ENCODE assay signal across 11 mouse cellular contexts in genomic region chr3:32537556-32537955, GRCm38 (mm10). TPM values are rescaled to one million over a fixed set of nuclear protein-coding genes. Genes with fewer than 3 reads are reported as not detected.
A peak's percentile ranks its signal among the peaks of the same experiment; 100 is the strongest.
DNase-seq lines count a peak whose midpoint lies in the region; ATAC-seq and TF ChIP-seq lines count a peak whose summit lies in the region.
"Had no signal": no experiment of that assay in that cellular context is flagged by ENCODE, and none has a peak within 500 bp of the region (broad histone marks: within the 10 kb centered on the region; RNA-seq: fewer than 3 reads in every experiment).

No protein-coding gene starts in this region.

- intact Hi-C loops in left cerebral cortex, postnatal 36 days (cut with DNase I): no loop called here

- WGBS in kidney, adult 2 months: 22% methylated on average over 1 of the region's 1 CpGs
- 83% methylated on average over 1 of the region's 1 CpGs for WGBS in kidney, embryonic 15.5 days
- WGBS in thymus, adult 2 months: 90% methylated on average over 1 of the region's 1 CpGs

- H3K36me3 ChIP-seq in kidney, adult 2 months (ENCODE audit: control insufficient read depth, insufficient read depth, low read length): peaks cover 14% of the 10 kb centered on the region
- H3K36me3 ChIP-seq in kidney, embryonic 15.5 days: peaks cover 72% of the 10 kb centered on the region
- no peaks in the 10 kb centered on the region for H3K36me3 ChIP-seq in thymus, adult 2 months (ENCODE audit: control insufficient read depth, insufficient read depth, low read length)

- H3K9me3 ChIP-seq in kidney, embryonic 15.5 days (replicated peaks): no peaks in the 10 kb centered on the region
- H3K9me3 ChIP-seq: G1E; megakaryocyte, embryonic 14.5 days had no signal

- DNase-seq in kidney, adult 2 months: peak; percentile 97
- peak; percentile 26 to 34 for DNase-seq in cerebellum, postnatal 14 days
- peak; percentile 79 to 91 for DNase-seq in kidney, adult 8-10 months
- DNase-seq in left cerebral cortex, postnatal 36 days (ENCODE audit: low spot score in 2 of 2): peak; percentile 10 to 23
- DNase-seq in spleen, postnatal 4 days (ENCODE audit: low spot score in 2 of 2): no peak
- DNase-seq in thymus, adult 2 months: no peak

- TF ChIP-seq CTCF in kidney, adult 2 months (conservative IDR thresholded peaks at IDR 0.05; ENCODE audit: insufficient read depth, insufficient read length, low read depth, low read length): no peak
- no peak for TF ChIP-seq CTCF in thymus, adult 2 months (IDR thresholded peaks at IDR 0.05; ENCODE audit: borderline replicate concordance, control insufficient read depth, extremely low read depth, insufficient read depth, low read length, poor library complexity)

- H3K4me3 ChIP-seq in kidney, adult 2 months (ENCODE audit: insufficient read depth, low read depth, low read length): no peak overlapping the region
- no peak overlapping the region for H3K4me3 ChIP-seq in kidney, embryonic 15.5 days (replicated peaks)
- H3K4me3 ChIP-seq in thymus, adult 2 months (ENCODE audit: control insufficient read depth, insufficient read depth, low read length): no peak overlapping the region
- H3K4me3 ChIP-seq: erythroblast, embryonic 14.5 days; megakaryocyte, embryonic 14.5 days had no signal

- ATAC-seq in kidney, embryonic 15.5 days (replicated peaks; ENCODE audit: low FRiP score): no peak
- ATAC-seq in activated CD4-positive, CD25-positive, alpha-beta regulatory T cell, adult 4 months: no peak

- H3K4me1 ChIP-seq in kidney, adult 2 months (ENCODE audit: control insufficient read depth, insufficient read depth, low read length): peaks cover 14% of the 10 kb centered on the region
- no peaks in the 10 kb centered on the region for H3K4me1 ChIP-seq in kidney, embryonic 15.5 days
- no peaks in the 10 kb centered on the region for H3K4me1 ChIP-seq in thymus, adult 2 months (replicated peaks; ENCODE audit: control insufficient read depth, insufficient read depth, low read length)

- H3K9ac ChIP-seq in kidney, embryonic 15.5 days: no peak overlapping the region

- peak overlapping the region; percentile 69 for H3K27ac ChIP-seq in kidney, adult 2 months (ENCODE audit: insufficient read depth, low read depth, low read length)
- H3K27ac ChIP-seq in kidney, embryonic 15.5 days: no peak overlapping the region
- no peak overlapping the region for H3K27ac ChIP-seq in thymus, adult 2 months (ENCODE audit: control insufficient read depth, insufficient read depth, low read length)

- no peaks in the 10 kb centered on the region for H3K27me3 ChIP-seq in kidney, adult 2 months (replicated peaks; ENCODE audit: control insufficient read depth, insufficient read depth, low read length)
- no peaks in the 10 kb centered on the region for H3K27me3 ChIP-seq in kidney, embryonic 15.5 days
- H3K27me3 ChIP-seq in thymus, adult 2 months (ENCODE audit: control insufficient read depth, insufficient read depth, low read length): no peaks in the 10 kb centered on the region
- H3K27me3 ChIP-seq: megakaryocyte, embryonic 14.5 days had no signal

- H3K4me2 ChIP-seq in kidney, embryonic 15.5 days: no peak overlapping the region

- no peak for TF ChIP-seq POLR2A in kidney, adult 2 months (IDR thresholded peaks at IDR 0.05; ENCODE audit: low read depth, low read length)
- no peak for TF ChIP-seq POLR2A in thymus, adult 2 months (IDR thresholded peaks at IDR 0.05; ENCODE audit: control insufficient read depth, extremely low read depth, insufficient read depth, low read length, poor library complexity)

RNA-seq across cellular contexts. Expression of gene Mfn1, which starts 8.3 kb away (rescaled TPM):
- polyA plus RNA-seq in kidney, adult 2 months (2012; rRNA removed): 19.9 and 26.4 TPM in 2 replicates
- polyA plus RNA-seq in kidney, embryonic 15.5 days (2015; fragmentation: Nextera tagmentation; extraction: Ambion mirVana): 32.3 and 33.4 TPM in 2 replicates
- total RNA-seq in left cerebral cortex, postnatal 36 days (2021): 100 to 1,000 TPM in 1 of 2 experiments, 10 to 100 TPM in 1; 96.7 to 124 TPM
- 1 to 10 TPM; 6.1 to 9.9 TPM for polyA plus RNA-seq in activated CD4-positive, CD25-positive, alpha-beta regulatory T cell, adult 4 months (2017; shearing (Covaris generic))
- 7.2 and 9.6 TPM in 2 replicates for polyA plus RNA-seq in thymus, adult 2 months (2012; rRNA removed)

RNA-seq across cellular contexts. Expression of gene Zfp639, which starts 27.5 kb away (rescaled TPM):
- 19.6 and 20.2 TPM in 2 replicates for polyA plus RNA-seq in kidney, adult 2 months (2012; rRNA removed)
- polyA plus RNA-seq in kidney, embryonic 15.5 days (2015; fragmentation: Nextera tagmentation; extraction: Ambion mirVana): 32.8 and 36.1 TPM in 2 replicates
- 10 to 100 TPM; 33.1 to 39.1 TPM for total RNA-seq in left cerebral cortex, postnatal 36 days (2021)
- polyA plus RNA-seq in activated CD4-positive, CD25-positive, alpha-beta regulatory T cell, adult 4 months (2017; shearing (Covaris generic)): 10 to 100 TPM; 24.1 to 26.4 TPM
- 27.6 and 33.5 TPM in 2 replicates for polyA plus RNA-seq in thymus, adult 2 months (2012; rRNA removed)

RNA-seq across cellular contexts. Expression of gene Kcnmb3, which starts 45.5 kb away (rescaled TPM):
- 0.05 TPM in 1 of 2 replicates, not detected in the other for polyA plus RNA-seq in kidney, adult 2 months (2012; rRNA removed)
- polyA plus RNA-seq in kidney, embryonic 15.5 days (2015; fragmentation: Nextera tagmentation; extraction: Ambion mirVana): 0.13 TPM in 1 of 2 replicates, not detected in the other
- total RNA-seq in left cerebral cortex, postnatal 36 days (2021): under 1 TPM; 0.17 to 0.39 TPM
- under 1 TPM; 0.46 to 0.52 TPM for polyA plus RNA-seq in activated CD4-positive, CD25-positive, alpha-beta regulatory T cell, adult 4 months (2017; shearing (Covaris generic))
- 0.05 and 0.11 TPM in 2 replicates for polyA plus RNA-seq in thymus, adult 2 months (2012; rRNA removed)
- total RNA-seq: G1E had no signal
- polyA plus RNA-seq: erythroblast, embryonic 14.5 days; G1E had no signal

Comparison
In these comparisons a context has a peak if more than half of its experiments do, and no peak if none do; other contexts are left out.
1. DNase-seq: peak in kidney, adult 2 months (single experiment), cerebellum, postnatal 14 days (2 of 2), kidney, adult 8-10 months (2 of 2) and left cerebral cortex, postnatal 36 days (2 of 2); none in spleen, postnatal 4 days (0 of 2) and thymus, adult 2 months (single experiment).